Mouse (Mus musculus): ENCODE data around the gene Aak1.
"Not testable (repeated sequence)": the region's sequence is repeated elsewhere in the genome, so short reads cannot be mapped to it uniquely, and the experiment has no call there.

GRCm38 (mm10) chr6:87048712-87049111, 199.4 kb downstream of the Aak1 start:
- TF ChIP-seq CTCF (IDR thresholded peaks at IDR 0.05; ENCODE audit: low read depth, low read length); POLR2A (IDR thresholded peaks at IDR 0.05; ENCODE audit: borderline replicate concordance, low read depth, low read length): not testable (repeated sequence)

Data from bone marrow macrophage, adult 2 months (primary cell).